Mouse (Mus musculus): ENCODE measurements around the gene Dnase2a.

Dnase2a gene

GRCm38 (mm10) chr8:84908421-84909161 lies at the start of gene Dnase2a:
Dnase2a (plus strand) TSS chr8:84908560.
- in situ Hi-C loops (cut with MboI, MseI), result loop anchor here (5.0 kb wide), 1 partner anchor 36 kb away; the partner anchor contains the start of gene Syce2

- in situ Hi-C loops (cut with MboI, MseI), result loop anchor here (5.0 kb wide), 1 partner anchor 36 kb away; the partner anchor contains the start of gene Dnase2a
Observed at GRCm38 (mm10) chr8:84871376-84872308, 36.7 kb upstream of the Dnase2a start, which contains the start of gene Syce2. Syce2 (plus strand) TSS chr8:84872111.

- in situ Hi-C loops (cut with MboI, MseI), result loop anchor here (5.0 kb wide), 1 partner anchor 35 kb away; the partner anchor contains the start of gene Dnase2a
Observed at GRCm38 (mm10) chr8:84872309-84872965, 35.9 kb upstream of the Dnase2a start.

GRCm38 (mm10) chr8:84873016-84873415 lies 35.3 kb upstream of the Dnase2a start:
- in situ Hi-C loops (cut with MboI, MseI), result loop anchor here (5.0 kb wide), 1 partner anchor 34 kb away; the partner anchor contains the start of gene Dnase2a

- in situ Hi-C loops (cut with MboI, MseI), result loop anchor here (5.0 kb wide), 1 partner anchor 33 kb away; the partner anchor contains the start of gene Dnase2a
Observed at GRCm38 (mm10) chr8:84874339-84874738, 34.0 kb upstream of the Dnase2a start.

- in situ Hi-C loops (cut with MboI, MseI), result no loop called here
Observed at GRCm38 (mm10) chr8:84877297-84878035, 30.9 kb upstream of the Dnase2a start.

GRCm38 (mm10) chr8:84878915-84879314 lies 29.4 kb upstream of the Dnase2a start:
- in situ Hi-C loops (cut with MboI, MseI), result no loop called here

GRCm38 (mm10) chr8:84884728-84885127 lies 23.6 kb upstream of the Dnase2a start:
- in situ Hi-C loops (cut with MboI, MseI), result no loop called here

- in situ Hi-C loops (cut with MboI, MseI), result no loop called here
Observed at GRCm38 (mm10) chr8:84888280-84888679, 20.1 kb upstream of the Dnase2a start.

- in situ Hi-C loops (cut with MboI, MseI), result no loop called here
Observed at GRCm38 (mm10) chr8:84889141-84889540, 19.2 kb upstream of the Dnase2a start.

GRCm38 (mm10) chr8:84892993-84893708 lies 15.2 kb upstream of the Dnase2a start:
- in situ Hi-C loops (cut with MboI, MseI), result no loop called here

GRCm38 (mm10) chr8:84893709-84894134 lies 14.6 kb upstream of the Dnase2a start, which contains the start of gene Gcdh:
Gcdh (minus strand) TSS chr8:84893921.
- in situ Hi-C loops (cut with MboI, MseI), result no loop called here

GRCm38 (mm10) chr8:84895963-84896362 lies 12.4 kb upstream of the Dnase2a start:
- in situ Hi-C loops (cut with MboI, MseI), result no loop called here

- in situ Hi-C loops (cut with MboI, MseI), result no loop called here
Observed at GRCm38 (mm10) chr8:84901071-84901470, 7.3 kb upstream of the Dnase2a start.

- in situ Hi-C loops (cut with MboI, MseI), result no loop called here
Observed at GRCm38 (mm10) chr8:84901752-84902151, 6.6 kb upstream of the Dnase2a start, which contains the start of gene Klf1. Klf1 (plus strand) TSS chr8:84901928.

GRCm38 (mm10) chr8:84902367-84902919 lies 5.9 kb upstream of the Dnase2a start:
- in situ Hi-C loops (cut with MboI, MseI), result no loop called here

GRCm38 (mm10) chr8:84902920-84903661 lies 5.3 kb upstream of the Dnase2a start:
- in situ Hi-C loops (cut with MboI, MseI), result no loop called here

GRCm38 (mm10) chr8:84904351-84904750 lies 4.0 kb upstream of the Dnase2a start:
- in situ Hi-C loops (cut with MboI, MseI), result no loop called here

- in situ Hi-C loops (cut with MboI, MseI), result loop anchor here (5.0 kb wide), 1 partner anchor 35 kb away; the partner anchor contains the start of gene Syce2
Observed at GRCm38 (mm10) chr8:84907037-84907436, 1.3 kb upstream of the Dnase2a start.

Measured in T-helper 1 cell (primary cell).